Mouse (Mus musculus): ENCODE measurements around the gene Alg12. TPM values are rescaled to one million over a fixed set of nuclear protein-coding genes. Genes with fewer than 3 reads are reported as not detected.

The Alg12 gene
- 6.6 and 8.8 TPM in 2 replicates for polyA plus RNA-seq (2015; fragmentation: Nextera tagmentation; extraction: Ambion mirVana)

DNA sequence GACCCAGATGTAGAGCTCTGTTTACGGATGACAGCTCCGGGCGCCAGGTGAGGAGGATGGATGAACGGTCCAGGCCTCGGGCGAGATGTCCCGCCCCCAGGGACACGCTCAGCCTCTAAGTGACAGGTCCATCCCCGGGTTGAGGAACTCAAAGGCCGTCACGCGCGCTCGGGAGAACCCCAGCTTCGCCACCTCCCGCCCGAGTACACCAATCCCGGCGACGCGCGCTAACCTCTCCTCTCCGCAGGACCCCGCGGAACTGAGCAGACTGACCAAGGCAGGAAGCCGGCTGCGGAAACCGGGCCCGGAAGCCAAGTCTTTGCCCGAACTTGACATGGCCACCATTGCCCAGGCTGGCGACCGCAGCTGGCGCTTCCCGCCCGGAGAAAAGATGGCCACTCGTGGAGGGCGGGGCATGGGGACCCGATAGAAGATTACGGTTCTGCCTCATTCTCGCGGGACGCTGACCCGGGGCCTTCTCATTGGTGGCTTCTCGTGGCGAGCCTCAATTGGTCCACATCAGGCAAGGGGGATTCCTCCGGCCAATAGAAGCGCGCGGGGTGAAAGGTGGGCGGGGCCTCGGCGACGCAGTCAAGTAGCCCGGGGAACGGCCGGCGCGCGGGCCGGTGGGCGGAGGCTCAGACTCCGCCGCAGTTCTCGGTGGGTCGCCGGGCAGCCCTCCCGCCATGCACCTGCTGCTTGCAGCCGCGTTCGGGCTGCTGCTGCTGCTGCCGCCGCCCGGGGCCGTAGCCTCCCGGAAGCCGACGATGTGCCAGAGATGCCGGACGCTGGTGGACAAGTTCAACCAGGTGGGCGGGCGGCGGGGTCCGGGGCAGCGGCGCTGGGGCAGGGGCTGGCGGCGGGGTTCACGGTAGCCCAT lies at the start of gene Alg12, which contains the start of gene Creld2:
Alg12 (minus strand) TSS at position 293 of the 880 bp plus-strand sequence.
Creld2 (plus strand) TSS at position 621 of the 880 bp plus-strand sequence.
- peak; percentile 99 for ATAC-seq
- H3K4me1 ChIP-seq (replicated peaks; ENCODE audit: control insufficient read depth, insufficient read depth, low read length) = peaks cover 15% of the 10 kb centered on the region
- peak within 1 kb of the TSS; percentile 77 for H3K9ac ChIP-seq (replicated peaks; ENCODE audit: low read depth, low read length)
- H3K9me3 ChIP-seq (ENCODE audit: control insufficient read depth, low read length) = no peaks in the 10 kb centered on the region
- H3K27me3 ChIP-seq (replicated peaks; ENCODE audit: control insufficient read depth, insufficient read depth, low read length) = no peaks in the 10 kb centered on the region
- H3K4me3 ChIP-seq (replicated peaks; ENCODE audit: low read length) = peak within 1 kb of the TSS; percentile 85
- peak within 1 kb of the TSS; percentile 46 for H3K27ac ChIP-seq (ENCODE audit: low read length)
- peaks cover 9% of the 10 kb centered on the region for H3K36me3 ChIP-seq (ENCODE audit: control insufficient read depth, insufficient read depth)
- under 1% methylated on average over 79 of the region's 88 CpGs for WGBS
- H3K4me2 ChIP-seq (ENCODE audit: low read length) = peak within 1 kb of the TSS; percentile 87

DNA sequence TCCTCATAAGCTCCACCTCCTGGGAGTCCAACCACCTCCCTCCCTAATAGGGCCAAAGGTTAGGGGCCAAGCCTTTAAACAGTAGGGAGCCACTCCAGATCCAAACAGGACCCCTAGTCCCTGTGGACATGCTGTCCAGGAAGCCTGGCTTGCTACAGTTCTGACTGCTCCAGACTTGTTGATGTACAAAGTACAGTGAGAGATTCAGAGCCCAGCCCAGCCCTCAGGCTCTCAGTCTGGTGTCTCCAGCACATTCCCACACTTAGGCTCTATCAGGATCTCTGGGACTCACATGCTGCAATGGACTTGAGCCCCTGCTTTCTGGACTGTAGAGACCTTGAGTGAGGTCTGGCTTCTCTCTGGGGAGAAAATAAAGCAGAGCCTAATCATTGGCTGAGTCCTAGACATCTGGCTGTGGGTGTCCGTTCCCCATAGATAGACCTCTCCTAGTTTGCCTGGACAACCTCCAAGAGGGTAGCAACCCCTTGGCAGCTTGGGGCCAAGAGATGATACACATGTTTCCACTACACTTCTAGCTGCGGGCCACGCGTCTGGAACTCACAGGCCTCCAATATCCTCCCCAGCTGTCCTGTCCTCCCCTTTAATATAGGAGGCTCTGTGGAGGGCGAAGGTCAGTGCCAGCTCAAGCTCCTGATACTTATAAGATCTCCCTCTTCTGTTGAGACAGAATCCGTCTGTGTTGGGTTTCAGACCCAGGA lies 49.1 kb upstream of the Alg12 start:
- no peak for ATAC-seq
- Histone ChIP-seq H3K4me3 (replicated peaks; ENCODE audit: low read length) (no peak overlapping the region), H3K27me3 (replicated peaks; ENCODE audit: control insufficient read depth, insufficient read depth, low read length) (no peaks in the 10 kb centered on the region), H3K9ac (replicated peaks; ENCODE audit: low read depth, low read length) (no peak overlapping the region), H3K27ac (ENCODE audit: low read length) (no peak overlapping the region), H3K4me1 (replicated peaks; ENCODE audit: control insufficient read depth, insufficient read depth, low read length) (peaks cover 18% of the 10 kb centered on the region), H3K4me2 (ENCODE audit: low read length) (no peak overlapping the region), H3K9me3 (ENCODE audit: control insufficient read depth, low read length) (no peaks in the 10 kb centered on the region), H3K36me3 (ENCODE audit: control insufficient read depth, insufficient read depth) (peaks cover 18% of the 10 kb centered on the region; the same call in 1 of the 2 replicates)
- WGBS = 95% methylated on average over 6 of the region's 6 CpGs

- 37% methylated on average over 5 of the region's 5 CpGs for WGBS
- H3K4me1 ChIP-seq (replicated peaks; ENCODE audit: control insufficient read depth, insufficient read depth, low read length) = peaks cover 18% of the 10 kb centered on the region
- H3K4me3 ChIP-seq (replicated peaks; ENCODE audit: low read length) = no peak overlapping the region
- H3K27me3 ChIP-seq (replicated peaks; ENCODE audit: control insufficient read depth, insufficient read depth, low read length) = no peaks in the 10 kb centered on the region
- H3K4me2 ChIP-seq (ENCODE audit: low read length) = no peak overlapping the region
- peaks cover 18% of the 10 kb centered on the region; the same call in 1 of the 2 replicates for H3K36me3 ChIP-seq (ENCODE audit: control insufficient read depth, insufficient read depth)
- no peak overlapping the region for H3K9ac ChIP-seq (replicated peaks; ENCODE audit: low read depth, low read length)
- no peak for ATAC-seq
- H3K9me3 ChIP-seq (ENCODE audit: control insufficient read depth, low read length) = no peaks in the 10 kb centered on the region
- H3K27ac ChIP-seq (ENCODE audit: low read length) = no peak overlapping the region
These were observed 48.4 kb upstream of the Alg12 start for GRCm38 (mm10) chr15:88867368-88868023.

DNA sequence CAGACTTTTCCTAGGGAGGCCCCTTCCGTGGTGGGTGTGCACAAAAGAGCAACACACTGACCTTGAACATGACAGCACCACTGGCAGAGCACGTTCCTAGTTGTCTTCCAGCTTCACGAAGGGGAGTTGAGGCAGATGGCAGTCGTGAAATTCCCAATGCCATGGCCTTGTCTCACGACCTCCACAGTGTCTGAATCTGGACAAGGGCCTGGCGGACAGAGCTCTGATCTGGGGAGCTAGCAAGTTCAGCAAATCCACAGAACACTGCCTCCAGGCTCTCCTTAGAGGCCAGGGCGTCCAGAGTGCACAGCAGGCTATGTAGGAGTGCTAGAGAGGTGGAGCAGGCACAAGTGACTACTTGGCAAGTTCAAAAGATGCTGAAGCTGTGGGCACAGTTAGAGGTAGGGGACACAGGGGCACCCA lies 47.8 kb upstream of the Alg12 start:
- 61% methylated on average over 7 of the region's 7 CpGs for WGBS
- Histone ChIP-seq H3K9ac (replicated peaks; ENCODE audit: low read depth, low read length) (no peak overlapping the region), H3K4me2 (ENCODE audit: low read length) (no peak overlapping the region), H3K4me1 (replicated peaks; ENCODE audit: control insufficient read depth, insufficient read depth, low read length) (peaks cover 18% of the 10 kb centered on the region), H3K27ac (ENCODE audit: low read length) (no peak overlapping the region), H3K27me3 (replicated peaks; ENCODE audit: control insufficient read depth, insufficient read depth, low read length) (no peaks in the 10 kb centered on the region), H3K36me3 (ENCODE audit: control insufficient read depth, insufficient read depth) (peaks cover 18% of the 10 kb centered on the region; the same call in 1 of the 2 replicates), H3K9me3 (ENCODE audit: control insufficient read depth, low read length) (no peaks in the 10 kb centered on the region), H3K4me3 (replicated peaks; ENCODE audit: low read length) (no peak overlapping the region)
- no peak for ATAC-seq

DNA sequence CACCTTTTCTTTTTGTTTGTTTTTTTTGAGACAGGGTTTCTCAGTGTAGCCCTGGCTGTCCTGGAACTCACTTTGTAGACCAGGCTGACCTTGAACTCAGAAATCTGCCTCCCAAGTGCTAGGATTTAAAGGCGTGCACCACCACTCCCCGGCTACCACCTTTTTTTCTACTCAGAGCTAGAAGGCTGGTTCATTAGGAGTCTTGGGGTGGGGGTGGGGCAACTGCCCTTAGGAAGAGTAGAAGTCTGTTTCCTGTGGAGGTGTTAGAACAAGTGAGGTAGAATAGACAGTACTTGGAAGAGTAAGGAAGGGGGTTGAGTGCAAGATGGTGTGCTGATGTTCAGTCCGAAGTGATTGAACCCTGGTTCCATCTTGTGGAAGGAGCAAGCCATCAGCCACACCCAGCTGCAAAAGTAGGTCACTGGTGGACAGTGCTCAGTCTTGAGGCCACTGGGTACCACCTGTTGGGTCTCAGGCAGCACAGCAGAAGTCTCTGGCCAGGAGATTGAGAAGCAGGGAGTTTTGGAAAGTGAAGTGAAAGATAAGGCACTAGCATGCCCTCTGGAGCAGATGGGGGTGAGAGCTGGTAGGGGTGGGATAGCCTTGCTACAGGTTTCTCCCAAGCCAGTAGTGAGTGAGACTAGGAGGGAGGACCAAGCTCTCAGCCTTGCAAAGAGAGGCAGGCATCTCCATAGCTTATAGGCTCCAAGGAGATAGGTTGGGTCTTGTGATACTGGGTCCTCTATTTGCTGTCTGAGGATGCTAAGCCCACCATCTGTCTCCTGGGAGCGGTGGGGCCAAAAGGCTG lies 47.0 kb upstream of the Alg12 start:
- Histone ChIP-seq H3K27ac (ENCODE audit: low read length) (no peak overlapping the region), H3K36me3 (ENCODE audit: control insufficient read depth, insufficient read depth) (peaks cover 18% of the 10 kb centered on the region; the same call in 1 of the 2 replicates), H3K9me3 (ENCODE audit: control insufficient read depth, low read length) (no peaks in the 10 kb centered on the region), H3K4me2 (ENCODE audit: low read length) (no peak overlapping the region), H3K9ac (replicated peaks; ENCODE audit: low read depth, low read length) (no peak overlapping the region), H3K4me1 (replicated peaks; ENCODE audit: control insufficient read depth, insufficient read depth, low read length) (peaks cover 24% of the 10 kb centered on the region), H3K4me3 (replicated peaks; ENCODE audit: low read length) (no peak overlapping the region), H3K27me3 (replicated peaks; ENCODE audit: control insufficient read depth, insufficient read depth, low read length) (no peaks in the 10 kb centered on the region)
- no peak for ATAC-seq
- WGBS = 90% methylated on average over 4 of the region's 4 CpGs

DNA sequence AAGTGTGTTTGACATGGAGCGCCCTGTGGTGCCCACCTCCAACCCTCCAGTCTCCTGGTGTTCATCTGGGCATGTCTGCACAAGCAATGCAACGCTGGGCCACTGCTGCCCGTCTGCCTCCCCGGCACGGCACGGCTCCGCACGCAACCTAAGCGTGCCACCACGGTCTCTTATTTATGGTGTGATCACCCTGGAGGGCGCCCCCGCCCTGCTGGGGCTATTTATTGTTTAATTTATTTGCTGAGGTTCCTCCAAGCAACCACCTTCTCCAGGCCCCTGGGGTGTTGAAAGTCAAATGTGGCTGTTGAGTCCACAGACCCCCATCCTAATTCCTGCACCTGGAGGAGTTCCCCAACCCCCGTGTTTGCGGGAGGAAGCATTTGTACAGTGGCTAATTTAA lies 45.9 kb upstream of the Alg12 start:
- peaks cover 18% of the 10 kb centered on the region; the same call in 1 of the 2 replicates for H3K36me3 ChIP-seq (ENCODE audit: control insufficient read depth, insufficient read depth)
- 91% methylated on average over 14 of the region's 14 CpGs for WGBS
- H3K4me3 ChIP-seq (replicated peaks; ENCODE audit: low read length) = no peak overlapping the region
- no peak for ATAC-seq
- no peak overlapping the region for H3K27ac ChIP-seq (ENCODE audit: low read length)
- H3K27me3 ChIP-seq (replicated peaks; ENCODE audit: control insufficient read depth, insufficient read depth, low read length) = no peaks in the 10 kb centered on the region
- no peak overlapping the region for H3K4me2 ChIP-seq (ENCODE audit: low read length)
- H3K9ac ChIP-seq (replicated peaks; ENCODE audit: low read depth, low read length) = no peak overlapping the region
- H3K9me3 ChIP-seq (ENCODE audit: control insufficient read depth, low read length) = no peaks in the 10 kb centered on the region
- peaks cover 24% of the 10 kb centered on the region for H3K4me1 ChIP-seq (replicated peaks; ENCODE audit: control insufficient read depth, insufficient read depth, low read length)

DNA sequence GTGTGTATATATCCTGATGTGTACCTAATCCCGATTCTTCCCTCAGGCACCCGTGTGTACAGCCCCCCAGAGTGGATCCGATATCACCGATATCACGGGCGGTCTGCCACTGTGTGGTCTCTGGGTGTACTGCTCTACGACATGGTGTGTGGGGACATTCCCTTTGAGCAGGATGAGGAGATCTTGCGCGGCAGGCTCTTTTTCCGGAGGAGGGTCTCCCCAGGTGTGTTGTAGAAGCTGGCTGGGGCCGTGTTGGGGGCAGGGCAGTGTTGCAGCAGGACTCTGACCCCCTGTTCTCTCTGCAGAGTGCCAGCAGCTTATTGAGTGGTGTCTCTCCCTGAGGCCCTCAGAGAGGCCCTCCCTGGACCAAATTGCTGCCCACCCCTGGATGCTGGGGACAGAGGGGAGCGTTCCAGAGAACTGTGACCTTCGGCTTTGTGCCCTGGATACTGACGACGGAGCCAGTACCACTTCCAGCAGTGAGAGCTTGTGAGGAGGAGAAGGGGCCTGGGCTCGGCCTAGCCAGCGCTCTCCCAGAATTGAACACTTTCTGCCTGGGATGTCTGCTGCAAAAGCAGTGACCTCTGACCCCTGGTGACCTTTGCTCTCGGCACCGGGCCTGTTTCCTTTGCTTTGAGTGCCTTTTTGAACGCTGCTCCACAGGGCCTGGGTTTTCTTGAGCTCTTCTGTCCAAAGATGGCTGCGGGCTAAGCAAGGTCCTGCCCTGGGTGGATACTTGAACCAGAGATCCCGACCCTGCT lies 45.3 kb upstream of the Alg12 start:
- H3K4me3 ChIP-seq (replicated peaks; ENCODE audit: low read length) = peak overlapping the region; percentile 96
- peak overlapping the region; percentile 85 for H3K4me2 ChIP-seq (ENCODE audit: low read length)
- 53% methylated on average over 22 of the region's 22 CpGs for WGBS
- H3K27ac ChIP-seq (ENCODE audit: low read length) = peak overlapping the region; percentile 99
- peaks cover 18% of the 10 kb centered on the region; the same call in 1 of the 2 replicates for H3K36me3 ChIP-seq (ENCODE audit: control insufficient read depth, insufficient read depth)
- H3K9me3 ChIP-seq (ENCODE audit: control insufficient read depth, low read length) = no peaks in the 10 kb centered on the region
- H3K27me3 ChIP-seq (replicated peaks; ENCODE audit: control insufficient read depth, insufficient read depth, low read length) = no peaks in the 10 kb centered on the region
- H3K4me1 ChIP-seq (replicated peaks; ENCODE audit: control insufficient read depth, insufficient read depth, low read length) = peaks cover 24% of the 10 kb centered on the region
- ATAC-seq = no peak; the same call in 1 of the 2 replicates
- peak overlapping the region; percentile 96 for H3K9ac ChIP-seq (replicated peaks; ENCODE audit: low read depth, low read length)

DNA sequence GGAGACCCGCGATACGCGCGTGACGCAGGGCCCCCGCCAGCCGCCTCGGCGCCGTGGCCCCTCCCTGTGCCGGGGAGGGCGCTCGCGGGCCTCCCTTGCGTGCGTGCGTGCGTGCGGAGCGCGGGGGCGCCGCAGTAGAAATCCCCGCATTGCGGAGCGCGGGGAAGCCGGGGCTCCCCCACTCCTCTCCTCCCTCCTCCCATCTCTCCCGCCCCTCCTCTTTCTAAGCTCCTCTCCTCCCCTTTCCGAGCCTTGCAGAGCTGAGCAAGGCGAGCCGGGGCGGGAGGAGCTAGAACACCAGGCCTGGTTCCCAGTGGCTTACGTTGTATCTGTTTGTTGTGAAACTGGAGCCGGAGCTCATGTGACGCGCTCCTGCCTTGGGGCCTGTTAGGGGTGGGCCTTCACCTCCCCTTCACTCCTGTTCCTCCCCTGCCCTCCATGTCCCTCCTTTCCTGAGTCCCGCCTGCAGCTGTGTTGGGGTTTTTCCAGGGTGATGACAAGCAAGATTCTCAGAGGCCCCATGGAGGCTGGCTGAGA lies 44.6 kb upstream of the Alg12 start:
- peaks cover 18% of the 10 kb centered on the region; the same call in 1 of the 2 replicates for H3K36me3 ChIP-seq (ENCODE audit: control insufficient read depth, insufficient read depth)
- peak overlapping the region; percentile 96 for H3K4me3 ChIP-seq (replicated peaks; ENCODE audit: low read length)
- WGBS = 0% methylated on average over 38 of the region's 39 CpGs
- no peaks in the 10 kb centered on the region for H3K27me3 ChIP-seq (replicated peaks; ENCODE audit: control insufficient read depth, insufficient read depth, low read length)
- H3K27ac ChIP-seq (ENCODE audit: low read length) = peak overlapping the region; percentile 99
- peak; percentile 75 for ATAC-seq
- peak overlapping the region; percentile 96 for H3K9ac ChIP-seq (replicated peaks; ENCODE audit: low read depth, low read length)
- peaks cover 24% of the 10 kb centered on the region for H3K4me1 ChIP-seq (replicated peaks; ENCODE audit: control insufficient read depth, insufficient read depth, low read length)
- H3K4me2 ChIP-seq (ENCODE audit: low read length) = peak overlapping the region; percentile 85
- H3K9me3 ChIP-seq (ENCODE audit: control insufficient read depth, low read length) = no peaks in the 10 kb centered on the region
